Mouse (Mus musculus) v-Abl transformed pro-B cells (cell line): Measurements from ENCODE around the gene Iqgap1.

Experiments used
- in situ Hi-C, 2 experiments: fragments of 400-800 bp; cut with MboI; formaldehyde crosslinking; loops; one replicate each; pipeline ENCODE4 v1.15.1; 2025; ENCODE audit not compliant: unreplicated experiment in 2 of 2

The Iqgap1 gene

GRCm38 (mm10) chr7:80743920-80744630, 81.7 kb downstream of the Iqgap1 start:
- in situ Hi-C loops = loop anchor here in 1 of 2 experiments (25.0 kb wide), 1 partner anchor 957 kb away; the partner anchor contains the start of gene Mesp1

GRCm38 (mm10) chr7:80742671-80743070, 83.1 kb downstream of the Iqgap1 start:
- in situ Hi-C loops = loop anchor here in 1 of 2 experiments (25.0 kb wide), 1 partner anchor 955 kb away; the partner anchor contains the start of gene Mesp1

DNA sequence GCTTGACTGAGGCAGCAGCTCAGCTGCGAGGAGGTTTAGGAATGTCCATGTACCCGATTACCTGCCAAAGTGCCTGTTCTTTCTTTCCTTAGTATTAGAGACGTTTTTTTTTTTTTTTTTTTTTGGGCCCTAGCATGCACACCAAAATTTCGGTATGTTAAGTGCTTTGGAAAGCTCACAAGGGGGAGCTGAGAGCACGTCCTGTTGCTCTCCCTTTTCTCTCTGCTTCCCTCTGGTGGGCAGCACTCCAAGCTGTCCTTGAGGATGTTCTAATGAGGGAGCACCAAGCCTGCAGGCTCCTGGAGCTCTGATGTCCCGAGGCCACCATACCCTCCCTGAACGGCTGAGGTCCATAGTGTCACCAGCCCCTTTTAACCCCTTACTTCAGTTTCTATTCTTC, 84.8 kb downstream of the Iqgap1 start:
- in situ Hi-C loops = loop anchor here in 1 of 2 experiments (25.0 kb wide), 1 partner anchor 954 kb away; the partner anchor contains the start of gene Mesp1

GRCm38 (mm10) chr7:80736199-80736598, 89.6 kb downstream of the Iqgap1 start:
- in situ Hi-C loops = loop anchor here (5.0 to 25.0 kb wide), 6 partner anchors 116 to 949 kb away; partner anchors contain the start of genes Alpk3 (in 1 of the 2), Fes (in 1 of the 2) and Mesp1 (in 1 of the 2)

DNA sequence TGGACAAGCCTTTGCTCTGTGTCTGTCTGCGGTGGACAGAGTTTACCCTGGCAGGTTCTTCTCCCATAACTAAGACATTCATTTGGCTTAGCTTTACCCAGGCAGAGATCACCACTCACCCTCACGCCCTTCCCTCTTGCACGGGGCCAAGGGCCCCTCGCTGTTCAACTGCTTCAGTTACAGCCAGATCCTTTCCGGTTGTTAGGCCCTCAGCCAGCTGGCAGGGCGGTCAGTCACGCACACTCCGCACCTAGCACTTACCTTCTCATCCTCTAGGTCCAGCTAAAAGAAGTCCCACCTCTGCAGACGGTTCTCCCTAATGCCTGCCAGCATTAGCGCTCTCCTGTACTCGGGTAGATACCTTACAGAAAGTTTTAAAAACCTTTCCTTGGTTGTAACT, 92.8 kb downstream of the Iqgap1 start:
- in situ Hi-C loops = loop anchor here (5.0 to 25.0 kb wide), 6 partner anchors 119 to 946 kb away; partner anchors contain the start of genes Alpk3 (in 1 of the 2) and Mesp1 (in 1 of the 2)

- in situ Hi-C loops = loop anchor here (5.0 to 25.0 kb wide), 7 partner anchors 123 to 942 kb away; partner anchors contain the start of genes Alpk3 (in 1 of the 2), Fes (in 1 of the 2) and Mesp1 (in 1 of the 2)
These were observed 96.1 kb downstream of the Iqgap1 start for GRCm38 (mm10) chr7:80729662-80730061.

- in situ Hi-C loops = loop anchor here in 1 of 2 experiments (10.0 kb wide), 1 partner anchor 336 kb away; the partner anchor contains the start of gene Fes
These were observed 104.7 kb downstream of the Iqgap1 start for GRCm38 (mm10) chr7:80721041-80721440.

- in situ Hi-C loops = no loop called here
These were observed 106.2 kb downstream of the Iqgap1 start for GRCm38 (mm10) chr7:80719582-80719981.

- in situ Hi-C loops = no loop called here
These were observed 106.7 kb downstream of the Iqgap1 start for GRCm38 (mm10) chr7:80719038-80719437.

DNA sequence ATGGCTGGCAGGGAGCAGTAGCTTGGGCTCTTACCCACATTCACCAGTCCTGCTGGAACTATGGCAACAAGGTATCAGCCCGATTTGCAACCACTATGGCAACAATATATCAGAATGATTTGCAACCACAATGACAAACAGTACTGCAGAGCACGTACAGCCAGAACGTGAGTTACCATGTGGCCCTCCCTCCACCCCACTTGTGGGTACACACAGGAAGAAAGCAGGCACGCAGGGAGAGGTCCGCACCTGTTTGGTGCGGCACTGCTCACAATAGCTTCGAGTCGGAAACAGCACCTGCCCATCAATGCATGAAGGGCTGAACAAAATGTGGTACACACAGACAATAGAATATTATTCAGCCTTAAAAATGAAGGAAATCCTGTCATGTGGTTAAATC, 107.3 kb downstream of the Iqgap1 start:
- in situ Hi-C loops = no loop called here

DNA sequence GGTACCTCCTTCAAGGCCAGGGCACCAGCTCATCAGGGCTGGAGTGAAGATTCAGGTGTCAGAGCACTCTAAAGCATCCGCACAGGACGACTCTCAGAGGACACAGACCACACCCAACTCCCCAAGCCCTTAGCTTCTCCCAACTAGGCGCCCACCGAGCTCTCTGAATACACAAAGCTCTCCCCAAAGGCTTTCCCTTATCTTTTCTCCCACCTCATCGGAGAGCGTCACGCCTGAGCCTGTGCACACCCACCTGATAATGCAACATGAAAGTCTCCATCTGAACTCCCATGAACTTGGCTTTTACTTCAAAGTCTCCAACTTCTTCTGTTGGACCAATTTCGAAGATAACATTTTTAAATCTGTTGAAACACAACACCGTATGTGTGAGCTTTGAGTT, 109.0 kb downstream of the Iqgap1 start:
- in situ Hi-C loops = no loop called here

DNA sequence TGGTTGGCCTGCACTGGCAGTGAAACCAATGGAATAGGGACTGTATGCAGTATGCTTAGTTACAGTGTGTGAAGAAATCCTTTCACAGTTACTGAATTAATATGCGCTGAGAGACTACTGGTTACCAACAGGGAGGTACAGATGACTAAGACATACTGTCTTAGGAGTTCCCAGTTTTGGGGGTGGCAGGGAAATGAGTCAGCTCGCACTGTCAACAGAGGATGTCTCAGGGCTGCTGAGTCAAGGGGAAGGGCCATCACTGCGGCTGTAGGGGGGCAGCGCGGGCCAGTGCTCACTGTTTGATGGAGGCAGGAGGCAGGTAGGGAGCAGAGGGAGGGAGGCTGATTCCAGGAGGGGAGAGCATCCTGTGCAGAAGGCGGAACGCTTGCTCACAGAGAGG, 110.5 kb downstream of the Iqgap1 start:
- in situ Hi-C loops = no loop called here

GRCm38 (mm10) chr7:80711496-80711895, 114.3 kb downstream of the Iqgap1 start:
- in situ Hi-C loops = no loop called here

DNA sequence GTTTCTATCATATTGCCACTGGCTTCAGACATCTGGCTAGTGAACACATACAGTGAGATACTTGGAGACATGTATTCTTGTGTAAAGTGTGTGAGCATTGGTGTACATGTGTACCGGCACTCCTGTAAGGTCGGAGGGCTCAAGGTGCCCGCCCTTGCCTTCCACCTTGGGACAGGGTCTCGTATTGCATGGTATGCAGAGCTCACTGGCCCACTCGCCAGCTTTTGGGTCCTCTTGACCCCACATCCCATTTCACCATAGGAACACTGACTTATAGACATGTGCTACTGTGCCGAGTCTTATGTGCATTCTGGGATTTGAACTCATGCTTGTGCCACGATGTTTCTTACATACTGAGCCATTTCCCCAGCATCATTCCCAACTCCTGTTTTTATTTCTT, 115.4 kb downstream of the Iqgap1 start:
- in situ Hi-C loops = no loop called here

- in situ Hi-C loops = no loop called here
These were observed 121.7 kb downstream of the Iqgap1 start for GRCm38 (mm10) chr7:80704066-80704465.

- in situ Hi-C loops = no loop called here
These were observed 123.3 kb downstream of the Iqgap1 start for GRCm38 (mm10) chr7:80702510-80702909.

DNA sequence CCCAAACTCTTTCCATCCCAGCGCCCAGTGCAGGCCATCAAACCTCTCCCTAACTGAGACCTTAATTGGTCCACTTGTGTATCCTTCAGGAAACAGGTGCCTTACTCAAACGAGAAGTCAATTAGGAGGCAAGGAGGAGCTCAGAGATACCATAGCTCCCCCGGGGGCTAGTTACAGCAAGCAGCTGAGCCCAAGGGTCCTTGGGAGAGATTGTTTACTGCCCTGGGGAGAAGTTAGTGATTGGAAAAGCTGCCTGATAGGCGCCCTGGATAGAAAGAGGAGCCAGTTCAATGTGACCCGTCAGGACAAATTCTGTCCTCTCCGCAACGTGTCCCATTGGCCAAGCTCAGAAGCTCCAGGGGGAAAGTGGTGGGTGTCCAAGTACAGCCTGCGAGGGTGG, 126.1 kb downstream of the Iqgap1 start:
- in situ Hi-C loops = loop anchor here in 1 of 2 experiments (25.0 kb wide), 1 partner anchor 312 kb away; the partner anchor contains the start of gene Fes

- in situ Hi-C loops = loop anchor here in 1 of 2 experiments (25.0 kb wide), 1 partner anchor 312 kb away; the partner anchor contains the start of gene Fes
These were observed 126.8 kb downstream of the Iqgap1 start for GRCm38 (mm10) chr7:80698940-80699339.

GRCm38 (mm10) chr7:80697859-80698258, 127.9 kb downstream of the Iqgap1 start:
- in situ Hi-C loops = loop anchor here in 1 of 2 experiments (25.0 kb wide), 1 partner anchor 311 kb away; the partner anchor contains the start of gene Fes

- in situ Hi-C loops = loop anchor here in 1 of 2 experiments (25.0 kb wide), 1 partner anchor 310 kb away; the partner anchor contains the start of gene Fes
These were observed 128.9 kb downstream of the Iqgap1 start for GRCm38 (mm10) chr7:80696903-80697302.

DNA sequence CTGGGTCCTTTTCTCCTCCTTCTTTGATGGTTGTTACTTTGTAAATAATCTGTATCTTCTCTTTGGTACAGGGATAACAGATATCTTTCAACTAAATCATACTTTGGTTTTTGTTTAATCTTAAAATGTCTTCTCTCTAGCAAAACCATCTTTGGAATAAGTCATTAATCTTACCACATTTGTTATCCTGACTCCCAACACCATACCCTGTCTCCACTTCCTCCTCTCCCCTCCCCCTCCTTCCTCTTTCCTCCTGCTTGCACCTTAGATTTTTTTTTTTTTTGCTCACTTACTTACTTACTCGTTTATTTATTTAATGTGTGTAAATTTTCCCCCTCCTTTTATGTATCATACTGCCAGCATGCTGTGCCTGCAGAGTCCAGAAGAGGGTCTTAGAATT, 129.4 kb downstream of the Iqgap1 start:
- in situ Hi-C loops = loop anchor here in 1 of 2 experiments (25.0 kb wide), 1 partner anchor 309 kb away; the partner anchor contains the start of gene Fes
